Mouse (Mus musculus): ENCODE data around the gene Dock9.
"Not testable (repeated sequence)": the region's sequence is repeated elsewhere in the genome, so short reads cannot be mapped to it uniquely, and the experiment has no call there.

Dock9 gene

GRCm38 (mm10) chr14:121697709-121698619, 99.7 kb downstream of the Dock9 start:
- DNase-seq = peak; percentile 73 to 81

- peak in 1 of 2 experiments; percentile 31 for DNase-seq
Observed at GRCm38 (mm10) chr14:121697143-121697680, 100.4 kb downstream of the Dock9 start.

- no peak for DNase-seq
Observed at GRCm38 (mm10) chr14:121696429-121697118, 101.1 kb downstream of the Dock9 start.

GRCm38 (mm10) chr14:121694706-121695105, 102.9 kb downstream of the Dock9 start:
- no peak for DNase-seq

GRCm38 (mm10) chr14:121693991-121694594, 103.5 kb downstream of the Dock9 start:
- no peak for DNase-seq

GRCm38 (mm10) chr14:121689649-121690048, 108.0 kb downstream of the Dock9 start:
- DNase-seq = not testable (repeated sequence)

GRCm38 (mm10) chr14:121688175-121688574, 109.5 kb downstream of the Dock9 start:
- DNase-seq = no peak

- no peak for DNase-seq
Observed at GRCm38 (mm10) chr14:121687274-121687673, 110.4 kb downstream of the Dock9 start.

- DNase-seq = no peak
Observed at GRCm38 (mm10) chr14:121678913-121679312, 118.7 kb downstream of the Dock9 start.

GRCm38 (mm10) chr14:121678445-121678844, 119.2 kb downstream of the Dock9 start:
- DNase-seq = peak; percentile 41 to 60

- DNase-seq = peak; percentile 52 to 57
Observed at GRCm38 (mm10) chr14:121676596-121677330, 120.9 kb downstream of the Dock9 start.

- peak; percentile 33 to 64 for DNase-seq
Observed at GRCm38 (mm10) chr14:121676121-121676591, 121.5 kb downstream of the Dock9 start.

- peak; percentile 65 to 78 for DNase-seq
Observed at GRCm38 (mm10) chr14:121675579-121675978, 122.1 kb downstream of the Dock9 start.

- DNase-seq = peak in 1 of 2 experiments; percentile 19
Observed at GRCm38 (mm10) chr14:121675146-121675545, 122.5 kb downstream of the Dock9 start.

GRCm38 (mm10) chr14:121670016-121670415, 127.6 kb downstream of the Dock9 start:
- no peak for DNase-seq

- no peak for DNase-seq
Observed at GRCm38 (mm10) chr14:121666641-121667274, 130.9 kb downstream of the Dock9 start.

- no peak for DNase-seq
Observed at GRCm38 (mm10) chr14:121665693-121666273, 131.9 kb downstream of the Dock9 start.

- DNase-seq = no peak
Observed at GRCm38 (mm10) chr14:121663913-121664312, 133.7 kb downstream of the Dock9 start.

- no peak for DNase-seq
Observed at GRCm38 (mm10) chr14:121660918-121661317, 136.7 kb downstream of the Dock9 start.

GRCm38 (mm10) chr14:121660167-121660894, 137.3 kb downstream of the Dock9 start:
- no peak for DNase-seq
